Mouse (Mus musculus): Measurements from ENCODE around the gene Ttc33. TPM values are rescaled to one million over a fixed set of nuclear protein-coding genes. Genes with fewer than 3 reads are reported as not detected.

Ttc33 gene
- polyA plus RNA-seq, 1 experiment from 2014 or later, result 53.6 TPM

Other genes with a start within 250 kb of the Ttc33 start
- gene C7, start 121.8 kb upstream of the Ttc33 start, polyA plus RNA-seq (2014; fragmentation: Nextera tagmentation; extraction: Ambion mirVana), result 0.08 and 0.11 TPM in 2 replicates
- 0.63 and 1.5 TPM in 2 replicates for gene Card6, start 77.0 kb upstream of the Ttc33 start, polyA plus RNA-seq (2014; fragmentation: Nextera tagmentation; extraction: Ambion mirVana)
- gene Rpl37, start 68.9 kb upstream of the Ttc33 start, polyA plus RNA-seq (2014; fragmentation: Nextera tagmentation; extraction: Ambion mirVana), result 475 and 516 TPM in 2 replicates
- gene Prkaa1, start 41.7 kb upstream of the Ttc33 start, polyA plus RNA-seq (2014; fragmentation: Nextera tagmentation; extraction: Ambion mirVana), result 20.0 and 20.3 TPM in 2 replicates
- gene Ptger4, start 58.7 kb downstream of the Ttc33 start, polyA plus RNA-seq (2014; fragmentation: Nextera tagmentation; extraction: Ambion mirVana), result 0.38 and 0.81 TPM in 2 replicates